Mouse (Mus musculus) left cerebral cortex, postnatal 14 days (tissue): ENCODE data around the gene Dazap1. TPM values are rescaled to one million over a fixed set of nuclear protein-coding genes. Genes with fewer than 3 reads are reported as not detected.

ENCODE experiments used
- DNase-seq, 2 experiments: peaks; one replicate each; pipeline ENCODE4 v3.0.0; 2021 to 2022; ENCODE audit warnings: low spot score in 2 of 2, mixed read lengths in 1 of 2
- intact Hi-C: fragments of 180-260 bp; cut with DNase I; formaldehyde crosslinking; loops from one replicate; pipeline ENCODE4 v1.15.1; 2025
- total RNA-seq, 2 experiments: library from RNA; stranded (reverse); gene quantifications; 2 replicates each; pipeline ENCODE4 v1.2.3; 2021

Gene Dazap1
- total RNA-seq, 2 experiments from 2014 or later = 84.3 to 84.9 TPM

DNA sequence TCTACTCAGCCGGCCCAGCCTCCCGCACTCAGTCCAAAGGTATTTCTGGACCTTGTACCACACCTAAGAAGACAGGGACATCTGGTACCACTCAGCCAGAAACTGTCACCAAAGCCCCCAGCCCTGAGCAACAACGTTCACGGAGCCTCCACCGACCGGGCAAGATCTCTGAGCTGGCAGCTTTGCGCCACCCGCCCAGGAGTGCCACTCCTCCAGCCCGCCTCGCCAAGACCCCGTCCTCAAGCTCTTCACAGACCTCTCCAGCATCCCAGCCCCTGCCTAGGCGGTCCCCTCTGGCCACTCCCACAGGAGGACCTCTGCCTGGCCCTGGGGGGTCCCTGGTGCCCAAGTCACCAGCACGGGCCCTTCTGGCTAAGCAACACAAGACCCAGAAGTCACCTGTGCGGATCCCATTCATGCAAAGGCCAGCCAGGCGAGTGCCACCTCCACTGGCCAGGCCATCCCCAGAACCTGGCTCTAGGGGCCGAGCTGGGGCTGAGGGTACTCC, 53.3 kb downstream of the Dazap1 start:
- intact Hi-C loops = no loop called here
- no peak for DNase-seq

DNA sequence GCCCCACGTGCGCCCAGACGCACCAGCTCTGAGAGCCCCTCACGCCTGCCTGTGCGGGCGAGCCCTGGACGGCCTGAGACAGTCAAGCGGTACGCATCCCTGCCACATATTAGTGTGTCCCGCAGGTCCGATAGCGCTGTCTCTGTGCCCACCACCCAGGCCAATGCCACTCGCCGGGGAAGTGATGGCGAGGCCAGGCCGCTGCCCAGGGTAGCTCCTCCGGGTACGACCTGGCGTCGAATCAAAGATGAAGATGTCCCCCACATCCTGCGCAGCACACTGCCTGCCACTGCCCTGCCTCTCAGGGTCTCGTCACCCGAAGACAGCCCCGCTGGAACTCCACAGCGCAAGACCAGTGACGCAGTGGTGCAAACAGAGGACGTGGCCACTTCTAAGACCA, 54.0 kb downstream of the Dazap1 start:
- DNase-seq = no peak
- intact Hi-C loops = no loop called here

DNA sequence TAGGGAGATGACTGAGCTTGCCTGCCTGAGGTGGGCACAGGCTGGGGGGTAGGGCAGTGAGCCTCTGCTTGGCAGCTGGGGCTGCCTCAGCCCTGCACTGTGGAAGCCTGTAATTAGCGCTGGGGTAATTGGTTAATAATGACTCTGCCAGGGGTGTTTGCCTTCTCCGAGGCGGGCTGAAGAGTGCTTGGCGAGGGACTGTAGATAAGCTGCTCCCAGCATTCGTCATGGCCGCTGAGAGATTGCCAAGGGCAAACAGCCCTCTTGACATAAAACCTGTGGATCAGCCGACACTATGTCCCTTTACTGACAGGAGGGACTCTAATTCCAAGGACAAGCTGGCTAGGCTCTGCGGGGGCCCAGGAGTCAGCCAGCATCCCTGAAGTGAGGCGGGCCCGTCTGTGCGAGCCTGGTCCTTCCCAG, 55.1 kb downstream of the Dazap1 start:
- no peak for DNase-seq
- intact Hi-C loops = no loop called here

DNA sequence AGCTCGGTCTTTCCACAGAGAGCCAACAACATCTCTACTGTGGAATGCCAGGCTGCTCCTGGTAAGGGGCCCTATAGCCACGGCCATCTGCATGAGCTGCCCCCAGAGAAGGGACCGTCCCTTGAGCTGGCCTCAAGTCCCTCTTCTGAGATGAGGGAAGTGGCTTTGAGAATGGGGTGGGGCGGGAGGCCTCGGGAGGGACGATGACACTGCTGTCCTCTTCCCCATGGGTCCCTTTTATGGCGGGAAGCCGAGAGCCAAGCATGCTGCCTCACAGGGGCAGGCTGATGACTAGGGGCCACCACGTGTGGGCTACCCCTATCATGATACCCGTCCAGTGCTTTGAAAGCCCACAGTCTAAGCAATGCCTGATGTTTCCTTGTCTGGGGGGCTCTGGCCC, 55.7 kb downstream of the Dazap1 start:
- DNase-seq = no peak

DNA sequence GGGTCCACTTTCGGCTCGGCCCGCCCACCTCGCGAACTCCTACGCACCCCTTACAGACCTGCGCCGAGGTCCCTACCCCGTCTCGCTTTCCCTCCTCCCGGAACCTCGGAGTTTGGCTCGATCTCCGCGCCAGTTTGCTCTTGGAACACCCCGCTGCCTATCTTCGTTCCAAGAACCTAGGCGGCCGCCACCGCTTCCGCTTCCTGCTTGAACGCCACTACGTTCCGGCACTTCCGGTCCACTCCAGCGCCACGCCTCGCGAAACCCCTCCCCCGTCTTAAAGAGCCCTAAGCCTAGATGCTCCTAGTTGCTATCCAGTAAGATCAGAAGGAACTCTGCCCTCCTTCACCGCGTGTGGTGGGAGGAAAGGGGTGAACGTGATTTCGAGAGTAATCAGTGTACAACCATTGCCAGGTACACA, 59.1 kb downstream of the Dazap1 start, which contains the start of gene 2310011J03Rik:
Gene 2310011J03Rik, minus strand, starts transcription at position 198 of the 421 bp plus-strand sequence.
- intact Hi-C loops = no loop called here

More for the DNA sequence above, 55.7 kb downstream of the Dazap1 start:
- intact Hi-C loops = no loop called here

DNA sequence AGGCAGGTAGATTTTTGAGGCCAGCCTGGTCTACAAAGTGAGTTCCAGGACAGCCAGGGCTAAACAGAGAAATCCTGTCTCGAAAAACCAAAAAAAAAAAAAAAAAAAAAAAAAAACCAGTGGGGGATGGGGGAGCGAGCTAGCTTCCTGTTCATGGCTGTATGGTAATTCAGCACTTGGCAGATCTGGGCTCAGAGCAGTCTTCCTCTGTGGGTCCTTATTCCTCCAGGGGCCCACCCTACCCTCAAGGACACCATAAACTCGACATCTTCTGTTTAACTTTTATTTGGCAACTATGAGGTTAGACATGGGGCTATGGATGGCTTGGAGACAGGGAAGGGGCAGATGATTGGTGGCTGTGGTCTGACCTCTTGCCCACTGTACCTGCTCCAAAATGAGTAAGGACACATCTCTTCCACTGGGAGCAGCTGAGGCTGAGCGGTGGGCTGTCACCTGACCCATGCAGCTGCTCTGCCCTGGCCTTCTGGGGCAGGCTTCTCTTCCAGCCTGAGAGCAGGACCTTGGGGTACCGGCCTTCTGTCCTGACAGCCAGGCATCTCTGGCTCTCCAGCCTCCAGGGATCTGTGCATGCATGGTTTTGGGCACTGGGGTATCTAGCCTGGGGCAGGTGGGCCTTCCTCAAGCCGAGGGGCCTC, 59.9 kb downstream of the Dazap1 start:
- intact Hi-C loops = no loop called here
- DNase-seq = no peak

More for the DNA sequence above, 59.1 kb downstream of the Dazap1 start, which contains the start of gene 2310011J03Rik:
- peak; percentile 94 to 95 for DNase-seq

DNA sequence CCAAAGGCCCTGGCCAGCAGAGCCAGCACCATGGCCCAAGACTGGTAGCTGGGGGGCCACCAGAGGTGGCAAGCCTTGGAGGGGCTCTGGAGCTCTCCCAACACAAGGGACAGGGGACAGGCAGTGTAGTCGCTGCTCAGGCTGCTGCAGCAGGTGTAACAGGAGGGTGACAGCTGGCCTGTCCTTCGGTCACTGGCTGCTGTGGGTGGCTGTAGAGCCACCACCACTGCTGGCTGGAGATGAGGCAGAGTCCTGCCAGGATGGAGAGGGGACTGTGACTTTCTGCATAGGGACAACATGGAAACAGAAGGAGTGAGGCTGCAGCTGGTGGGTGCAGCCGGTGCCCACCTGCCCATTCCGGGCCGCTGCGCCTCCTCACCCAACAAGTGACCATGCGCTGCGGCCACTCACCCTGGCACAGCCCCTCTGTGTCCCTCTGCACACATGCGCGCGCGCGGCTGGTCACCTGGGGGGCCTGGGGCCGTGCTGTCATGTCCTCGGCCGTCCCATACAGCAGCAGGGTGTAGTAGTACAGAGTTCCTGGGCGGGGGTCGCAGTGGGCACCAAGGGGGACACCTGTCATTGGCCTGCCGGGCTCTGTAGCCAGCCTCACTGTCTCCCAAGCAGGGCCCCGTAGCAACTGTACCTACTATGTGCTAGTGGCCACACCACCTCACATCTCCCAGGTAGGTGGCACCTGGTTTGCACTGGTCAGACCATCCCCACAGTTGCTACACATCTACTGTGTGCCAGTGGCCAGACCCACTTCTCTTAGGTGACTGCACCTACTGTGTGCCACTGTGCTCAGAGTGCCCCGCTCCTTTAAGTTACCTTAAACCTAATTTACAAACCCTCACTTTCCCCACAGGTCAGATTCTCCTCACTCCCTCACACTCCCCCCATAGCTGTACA, 60.6 kb downstream of the Dazap1 start:
- intact Hi-C loops = no loop called here
- no peak for DNase-seq

DNA sequence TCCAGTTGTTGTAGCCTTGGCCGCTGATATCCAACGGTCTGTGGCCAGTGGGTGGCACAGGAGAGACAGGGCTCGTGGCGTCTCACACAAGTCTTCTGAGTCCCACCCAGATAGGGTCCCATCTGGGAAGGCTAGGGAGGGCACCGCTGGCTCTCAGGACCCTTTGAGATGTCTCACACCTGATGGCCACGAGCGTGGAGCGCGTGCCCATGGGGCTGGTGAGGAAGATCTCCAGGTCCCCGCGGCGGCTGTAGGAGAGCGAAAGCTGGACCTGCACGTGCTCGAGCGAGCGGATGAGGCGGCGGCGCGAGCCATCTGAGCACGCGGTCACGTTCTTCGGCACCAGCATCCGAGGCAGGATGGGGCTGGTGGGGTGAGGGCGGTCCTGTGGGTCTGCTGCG, 61.5 kb downstream of the Dazap1 start:
- DNase-seq = no peak
- intact Hi-C loops = no loop called here

DNA sequence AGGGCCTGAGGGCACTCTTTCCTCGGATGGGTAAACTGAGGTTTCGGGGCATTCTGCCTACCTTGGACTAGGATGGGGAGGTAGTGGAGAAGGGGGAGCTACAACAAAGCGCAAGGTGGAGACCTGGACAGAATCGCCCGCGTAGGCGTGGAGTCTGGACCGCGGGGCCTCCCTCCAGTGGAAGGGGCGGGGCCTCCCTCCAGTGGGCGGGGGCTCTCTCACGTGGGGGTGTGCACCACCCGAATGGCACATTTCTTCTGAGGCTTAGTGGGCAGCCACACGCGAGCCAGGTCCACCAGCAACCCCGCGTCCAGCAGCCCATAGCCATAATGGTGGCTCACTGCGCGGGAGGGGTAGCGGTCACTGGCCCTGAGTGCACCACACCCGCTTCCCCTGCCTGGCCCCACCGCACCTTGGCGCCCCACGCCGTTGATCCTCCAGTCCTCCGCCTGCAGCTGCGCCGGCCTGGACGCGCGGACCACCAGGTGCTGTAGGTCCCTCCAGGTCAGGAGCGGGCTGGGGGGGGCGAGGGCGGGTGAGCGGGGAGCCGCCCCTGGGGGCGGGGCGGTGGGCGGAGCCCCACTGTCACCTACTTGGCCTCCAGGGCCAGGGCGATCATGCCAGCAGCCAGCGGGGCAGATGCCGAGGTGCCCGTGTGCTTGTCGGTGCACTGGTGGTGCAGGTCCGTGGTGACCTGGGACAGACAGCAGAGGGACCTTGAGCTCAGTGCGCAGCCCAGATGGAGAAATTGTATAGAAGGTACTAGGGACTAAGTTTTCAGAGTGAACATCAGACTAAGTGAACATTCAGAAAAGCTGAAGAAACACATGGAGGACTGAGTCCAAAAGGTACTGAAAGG, 62.2 kb downstream of the Dazap1 start:
- intact Hi-C loops = no loop called here
- no peak for DNase-seq

DNA sequence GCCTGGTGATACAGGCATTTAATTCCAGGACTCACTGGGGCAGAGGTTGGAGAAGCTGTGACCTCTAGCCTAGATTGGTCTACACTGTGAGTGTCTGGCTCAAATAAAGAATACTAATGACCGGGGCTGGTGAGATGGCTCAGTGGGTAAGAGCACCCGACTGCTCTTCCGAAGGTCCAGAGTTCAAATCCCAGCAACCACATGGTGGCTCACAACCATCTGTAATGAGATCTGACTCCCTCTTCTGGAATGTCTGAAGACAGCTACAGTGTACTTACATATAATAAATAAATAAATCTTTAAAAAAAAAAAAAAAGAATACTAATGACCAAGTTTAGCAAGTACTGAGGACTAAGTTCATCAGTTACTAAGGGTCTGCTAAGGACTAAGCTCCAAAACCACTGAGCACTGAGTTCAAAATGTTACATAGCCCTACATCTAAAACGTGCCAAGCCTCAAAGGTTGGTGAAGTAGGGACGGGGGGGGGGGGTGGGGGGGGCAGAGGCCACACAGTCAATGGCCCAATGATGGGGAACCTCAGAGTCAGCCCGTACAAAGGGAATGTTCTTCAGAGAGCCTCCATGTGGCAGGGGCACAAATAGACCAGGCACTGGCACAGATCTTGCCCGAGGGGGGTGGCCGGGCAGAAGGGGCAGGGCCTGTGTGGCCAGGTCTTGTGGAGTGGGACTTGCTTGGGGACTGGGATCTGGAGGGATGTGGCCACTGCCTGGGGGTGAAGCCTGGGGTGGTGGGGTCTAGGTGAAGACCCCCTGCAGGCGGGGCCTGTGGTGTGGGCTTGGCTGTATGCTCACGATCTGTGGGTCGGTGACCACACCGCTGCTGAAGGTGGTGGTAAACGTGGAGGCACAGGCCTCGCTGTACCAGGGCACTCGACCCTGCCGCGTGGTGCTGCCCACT, 63.1 kb downstream of the Dazap1 start:
- no peak for DNase-seq
- intact Hi-C loops = no loop called here

DNA sequence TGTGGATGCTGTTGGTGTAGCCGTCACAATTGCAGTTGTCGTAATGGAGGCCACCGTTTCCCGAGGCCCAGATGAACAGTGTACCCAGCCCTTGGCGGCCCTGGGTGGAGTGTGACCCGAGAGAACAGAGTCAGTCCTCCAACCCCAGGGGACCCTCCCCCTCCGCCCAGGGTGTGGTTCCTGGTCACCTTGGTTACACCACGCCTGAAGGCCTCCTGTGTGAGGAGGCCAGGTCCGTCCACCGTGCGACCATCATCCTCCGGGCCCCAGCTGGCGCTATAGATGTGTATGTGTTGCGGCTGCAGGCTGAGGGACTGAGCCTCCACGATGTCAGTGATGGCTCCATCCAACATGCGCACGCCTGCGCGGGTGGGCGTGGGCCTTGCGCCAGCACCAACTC, 63.8 kb downstream of the Dazap1 start:
- no peak for DNase-seq
- intact Hi-C loops = no loop called here

DNA sequence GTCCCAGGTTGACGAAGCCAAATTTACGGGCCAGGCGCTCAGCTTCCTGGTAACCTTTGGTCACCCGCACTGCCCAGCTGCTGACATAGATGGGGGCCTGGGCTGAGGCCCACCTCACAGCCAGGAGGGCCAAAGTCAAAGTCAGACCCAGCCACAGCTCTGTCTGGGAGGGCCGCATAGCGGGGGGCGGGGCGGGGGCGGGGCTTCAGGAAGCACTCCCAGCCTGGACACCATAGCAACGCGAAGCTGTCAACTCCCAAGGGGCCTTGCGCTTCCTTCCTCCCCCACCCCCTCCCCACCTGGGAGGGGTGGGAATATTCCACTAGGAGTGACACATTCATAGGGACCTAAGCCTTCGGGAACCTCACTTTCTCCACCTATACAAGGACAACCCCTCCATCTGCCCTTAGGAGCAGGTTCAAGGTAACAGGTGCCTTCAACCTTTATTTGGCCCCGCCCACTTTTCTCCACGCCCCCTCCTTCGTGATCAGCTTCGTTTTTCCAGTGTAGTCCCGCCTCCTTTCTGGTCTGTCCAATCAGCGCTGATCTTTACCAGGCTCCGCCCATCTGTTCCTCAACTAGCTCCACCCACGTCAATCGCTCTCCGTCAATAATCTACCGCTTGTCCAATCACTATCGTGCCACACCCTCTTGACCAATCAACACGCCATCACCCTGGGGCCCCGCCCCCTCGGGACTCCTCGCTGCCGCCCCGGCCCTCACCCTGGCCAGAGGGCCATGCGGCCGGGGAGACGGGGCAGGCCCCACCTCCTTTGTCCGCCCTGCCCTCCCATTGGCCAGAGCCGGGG, 68.2 kb downstream of the Dazap1 start, which contains the start of the genes Pcsk4 and Reep6:
Gene Pcsk4, minus strand, starts transcription at position 226 of the 809 bp plus-strand sequence.
Gene Reep6, plus strand, starts transcription at position 681 of the 809 bp plus-strand sequence.
- intact Hi-C loops = no loop called here

DNA sequence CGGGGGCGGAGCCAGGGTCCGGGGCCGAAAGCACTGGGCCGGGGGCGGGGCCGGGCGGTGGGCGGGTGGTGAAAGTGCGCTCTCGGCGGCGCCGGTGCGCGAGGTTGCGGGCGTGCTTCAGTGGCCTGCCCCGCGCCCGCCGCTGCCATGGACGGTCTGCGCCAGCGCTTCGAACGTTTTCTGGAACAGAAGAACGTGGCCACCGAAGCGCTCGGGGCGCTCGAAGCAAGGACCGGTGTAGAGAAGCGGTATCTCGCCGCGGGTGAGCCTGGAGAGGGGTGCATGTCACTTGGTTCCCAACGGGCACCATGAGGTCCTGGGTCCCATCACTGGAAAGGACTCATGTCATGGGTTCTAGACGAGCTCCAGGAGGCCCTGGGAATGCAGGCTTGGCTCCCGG, 68.8 kb downstream of the Dazap1 start:
- intact Hi-C loops = no loop called here
- no peak for DNase-seq

More for the DNA sequence above, 68.2 kb downstream of the Dazap1 start, which contains the start of the genes Pcsk4 and Reep6:
- DNase-seq = peak; percentile 94 to 99

DNA sequence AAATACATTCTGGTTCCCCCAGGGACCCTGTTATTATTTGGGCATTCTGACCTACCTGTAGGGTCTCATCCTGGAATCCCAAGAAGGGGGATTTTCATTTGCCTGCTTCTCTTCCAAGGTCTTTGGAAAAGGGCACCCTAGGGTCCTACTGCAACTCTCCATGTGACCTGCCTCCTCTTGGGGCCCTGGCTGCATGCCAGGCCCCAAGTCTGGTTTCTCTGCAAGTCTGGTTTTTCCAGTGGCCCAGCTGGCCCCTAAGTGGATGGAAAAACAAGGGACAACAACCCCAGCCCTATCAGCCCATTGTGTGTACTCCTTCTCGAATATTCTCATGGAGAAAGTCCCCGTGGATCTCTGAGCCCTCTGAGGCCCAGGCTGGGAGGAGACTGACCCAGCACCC, 69.6 kb downstream of the Dazap1 start:
- intact Hi-C loops = no loop called here
- no peak for DNase-seq

DNA sequence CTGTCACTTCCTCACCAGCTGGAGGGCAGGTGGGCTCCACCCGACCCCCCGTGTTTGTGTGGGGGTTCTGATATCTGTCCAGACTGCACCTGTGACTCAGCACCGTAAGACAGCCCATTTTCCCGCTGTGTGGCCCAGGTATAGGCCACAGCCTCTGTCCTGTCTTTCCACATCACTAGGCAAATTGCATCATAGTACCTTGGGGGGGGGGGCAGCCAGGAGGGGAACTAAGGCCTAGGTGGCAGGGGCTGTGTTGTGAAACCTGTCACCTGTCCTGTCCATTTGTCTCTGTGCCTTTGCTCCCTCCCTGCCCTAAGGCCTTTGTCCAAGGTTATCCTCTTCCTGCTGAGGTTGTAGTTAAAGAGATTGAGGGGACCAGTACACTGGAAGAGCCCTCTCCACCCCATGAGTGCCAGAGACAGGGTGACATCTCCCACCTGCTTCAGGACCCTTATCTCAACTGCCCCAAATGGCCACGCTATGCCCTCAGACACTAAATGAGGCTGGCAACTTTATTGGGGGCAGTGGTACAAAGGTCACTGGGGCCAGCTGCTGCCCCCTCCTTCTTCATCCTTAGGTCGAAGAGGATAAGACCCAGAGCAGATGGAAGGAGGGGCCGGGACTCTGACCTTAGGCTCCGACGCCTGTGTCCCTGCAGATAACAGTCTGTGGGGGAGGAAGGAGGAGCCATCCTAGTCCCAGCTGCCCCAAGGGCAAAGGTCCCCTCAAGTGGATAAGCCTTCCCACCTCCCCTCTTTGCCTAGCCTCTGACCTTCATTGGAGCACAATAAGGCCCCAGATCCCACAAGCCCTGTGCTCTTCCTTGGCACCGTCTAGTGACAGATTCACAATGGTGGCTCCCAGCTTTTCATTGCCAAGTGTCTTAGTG, 70.6 kb downstream of the Dazap1 start:
- intact Hi-C loops = no loop called here
- no peak for DNase-seq

DNA sequence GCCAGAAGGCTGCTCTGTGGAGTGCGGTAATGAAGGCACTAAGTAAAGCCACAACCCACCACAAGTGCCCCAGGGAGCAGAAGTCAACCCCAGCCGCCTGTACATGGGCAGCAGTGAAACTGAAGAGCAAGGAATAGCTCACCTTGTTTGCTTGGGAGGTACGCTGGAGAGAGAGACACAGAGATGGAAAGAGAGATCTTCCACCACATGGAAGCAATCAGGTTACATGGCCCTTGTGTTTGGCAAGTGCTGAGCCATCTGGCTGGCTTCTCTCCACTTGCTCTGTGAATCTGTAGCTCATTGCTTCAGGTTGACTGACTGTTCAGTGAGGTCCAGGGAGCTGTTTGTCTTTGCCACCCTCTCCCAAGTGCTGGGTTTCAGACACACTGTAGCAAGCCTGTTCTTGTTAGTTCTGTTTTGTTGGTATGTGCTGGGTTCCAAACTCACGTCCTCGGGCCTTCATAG, 71.3 kb downstream of the Dazap1 start:
- DNase-seq = no peak
- intact Hi-C loops = no loop called here
